Comparison of ENCODE assay signal across 9 mouse cellular contexts in the genomic region with DNA sequence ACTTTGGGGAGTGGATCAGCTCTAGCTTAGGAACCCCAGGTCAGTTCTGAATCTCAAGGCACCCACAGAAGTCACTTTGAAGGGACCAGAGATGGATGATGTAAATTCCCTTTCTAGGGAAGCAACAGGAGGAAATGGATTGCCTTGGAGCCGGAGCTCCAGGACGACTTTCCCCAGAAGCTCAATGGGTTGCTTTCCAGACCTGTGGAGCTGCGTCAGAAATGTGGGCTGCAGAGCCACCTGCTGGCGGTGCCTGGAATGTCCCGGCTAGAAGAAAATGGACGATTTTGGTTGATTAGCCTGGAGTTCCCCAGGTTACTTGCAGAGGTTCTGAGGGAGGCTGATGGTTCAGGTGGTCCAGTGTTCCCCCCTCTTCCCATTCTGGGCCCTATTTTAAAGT. TPM values are rescaled to one million over a fixed set of nuclear protein-coding genes. Genes with fewer than 3 reads are reported as not detected.
DNase-seq lines count a peak whose midpoint lies in the region; ATAC-seq and TF ChIP-seq lines count a peak whose summit lies in the region.
"Had no signal": no experiment of that assay in that cellular context is flagged by ENCODE, and none has a peak within 500 bp of the region (broad histone marks: within the 10 kb centered on the region; RNA-seq: fewer than 3 reads in every experiment).

No protein-coding gene starts in this region.

- CTCF ChIA-PET in Patski (lab: Charles Lee) = interaction anchor here (0.7 to 3.8 kb wide), 16 partner anchors 10 to 240 kb away, joined by 3 to 19 read pairs (median 4); no protein-coding TSS in a partner anchor

- H3K27me3 ChIP-seq in Patski = no peaks in the 10 kb centered on the region
- no peaks in the 10 kb centered on the region for H3K27me3 ChIP-seq in neural tube, embryonic 11.5 days (ENCODE audit: control insufficient read depth, insufficient read depth, low read length)
- H3K27me3 ChIP-seq: stomach, embryonic 15.5 days had no signal

- POLR2A ChIA-PET in Patski (lab: Charles Lee) = interaction anchor here (0.7 kb wide), 1 partner anchor 73 kb away, joined by 3 read pairs; no protein-coding TSS in a partner anchor

- peak; percentile 94 for TF ChIP-seq CTCF in Patski (IDR thresholded peaks at IDR 0.05)

- peaks cover 4% of the 10 kb centered on the region; the same call in 1 of the 2 replicates for H3K4me1 ChIP-seq in neural tube, embryonic 11.5 days (ENCODE audit: control insufficient read depth, insufficient read depth, low read length)
- H3K4me1 ChIP-seq: stomach, embryonic 15.5 days had no signal

- H3K9ac ChIP-seq in neural tube, embryonic 11.5 days (ENCODE audit: low read length) = no peak overlapping the region
- H3K9ac ChIP-seq: stomach, embryonic 15.5 days had no signal

- no peaks in the 10 kb centered on the region for H3K9me3 ChIP-seq in neural tube, embryonic 11.5 days (ENCODE audit: control insufficient read depth, low read length)
- H3K9me3 ChIP-seq: stomach, embryonic 15.5 days had no signal

- no peak overlapping the region for H3K4me2 ChIP-seq in neural tube, embryonic 11.5 days (ENCODE audit: low read depth)
- H3K4me2 ChIP-seq: stomach, embryonic 15.5 days had no signal

- ATAC-seq in Patski = peak; percentile 71
- ATAC-seq in neural tube, embryonic 11.5 days (ENCODE audit: insufficient read depth, low FRiP score, low TSS enrichment) = no peak

- WGBS in neural tube, embryonic 11.5 days = 5% methylated on average over 6 of the region's 6 CpGs

- no peaks in the 10 kb centered on the region for H3K36me3 ChIP-seq in neural tube, embryonic 11.5 days (ENCODE audit: control insufficient read depth, insufficient read depth, low read length)

- no peak overlapping the region for H3K27ac ChIP-seq in neural tube, embryonic 11.5 days (ENCODE audit: low read depth, low read length)
- H3K27ac ChIP-seq: stomach, embryonic 15.5 days had no signal

- DNase-seq in 416B (ENCODE audit: low read depth) (peak; percentile 64), Patski (ENCODE audit: low read depth, low spot score) (no peak), liver (peak; percentile 60)
- peak; percentile 73 to 74 for DNase-seq in cerebellum, postnatal 36 days
- DNase-seq in gastrocnemius, adult 18-20 months (ENCODE audit: low spot score) = peak; percentile 52
- peak; percentile 77 for DNase-seq in kidney, adult 18-20 months
- peak; percentile 80 for DNase-seq in neural tube, embryonic 11.5 days (ENCODE audit: low spot score)
- DNase-seq in testis, postnatal 14 days (ENCODE audit: low spot score) = peak; percentile 30

- H3K4me3 ChIP-seq in neural tube, embryonic 11.5 days (ENCODE audit: low read depth, low read length) = no peak overlapping the region
- H3K4me3 ChIP-seq: stomach, embryonic 15.5 days had no signal

- in situ Hi-C loops in Patski (cut with MboI; ENCODE audit: low pct_unique_long_range_greater_than_20kb) = no loop called here

RNA-seq across cellular contexts. Expression of a gene that starts 27.6 kb away (rescaled TPM):
- not detected for polyA plus RNA-seq in Patski (2021)
- under 1 TPM; 0.16 to 0.28 TPM for total RNA-seq in gastrocnemius, adult 18-20 months (2021)
- 39.6 and 42.3 TPM in 2 replicates for polyA plus RNA-seq in neural tube, embryonic 11.5 days (2014; fragmentation: Nextera tagmentation; extraction: Ambion mirVana)

RNA-seq across cellular contexts. Expression of a gene that starts 41.6 kb away (rescaled TPM):
- polyA plus RNA-seq in Patski (2021) = 75.1 TPM
- 1 to 10 TPM; 5.7 to 6.0 TPM for total RNA-seq in gastrocnemius, adult 18-20 months (2021)
- polyA plus RNA-seq in neural tube, embryonic 11.5 days (2014; fragmentation: Nextera tagmentation; extraction: Ambion mirVana) = 1.7 and 1.8 TPM in 2 replicates

Comparison
In these comparisons a context has a peak if more than half of its experiments do, and no peak if none do; other contexts are left out.
1. RNA of a gene that starts 27.6 kb away (polyA plus RNA-seq): 39.6 to 42.3 TPM in neural tube, embryonic 11.5 days; not detected in Patski (single experiment); every median in the first group is over 10 times any median in the second.
2. RNA of a gene that starts 41.6 kb away (polyA plus RNA-seq): 75.1 TPM in Patski (single experiment); 1.7 to 1.8 TPM in neural tube, embryonic 11.5 days; every median in the first group is over 10 times any median in the second.